Mouse (Mus musculus) heart, adult 2 months (tissue): ENCODE data around the gene Sept9.

Experiments
- CTCF ChIP-seq: fragments of 200-600 bp; IDR thresholded peaks from 2 replicates; pipeline ENCODE4 v1.8.1; 2022; ENCODE audit warnings: antibody characterized with exemption, mild to moderate bottlenecking, moderate library complexity
- POLR2A ChIP-seq: fragments of 200-500 bp; IDR thresholded peaks from 2 replicates; pipeline ENCODE4 v1.6.1; 2011; ENCODE audit warnings: mild to moderate bottlenecking, low read depth, low read length, control low read depth; ENCODE audit not compliant: insufficient read depth

DNA sequence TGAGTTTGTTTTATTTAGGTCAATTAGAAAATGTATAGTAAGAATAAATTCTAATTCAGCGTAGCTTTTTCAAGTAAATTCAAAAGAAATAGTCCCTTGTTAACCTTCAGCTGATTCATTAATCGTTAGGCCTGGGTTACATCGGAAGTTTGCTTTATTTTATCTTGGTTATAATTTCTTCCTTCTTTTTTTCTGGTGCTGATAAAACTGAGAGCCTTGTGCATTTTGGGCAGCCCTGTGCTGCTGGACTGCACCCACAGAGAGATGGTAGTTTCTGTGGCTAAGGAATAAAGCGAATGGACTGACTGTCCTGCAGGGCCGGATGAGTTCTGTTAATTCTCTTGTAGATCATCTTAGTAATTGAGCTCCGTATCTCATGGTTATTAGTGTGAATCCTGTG lies 46.9 kb upstream of the Sept9 start:
- no peak for TF ChIP-seq POLR2A
- no peak for TF ChIP-seq CTCF
